Mouse (Mus musculus) liver, adult 2 months (tissue): ENCODE measurements around the gene Ing4.
"Not testable (repeated sequence)": the region's sequence is repeated elsewhere in the genome, so short reads cannot be mapped to it uniquely, and the experiment has no call there.

Experiments used
- CTCF ChIP-seq: fragments of 200-500 bp; IDR thresholded peaks from 2 replicates; pipeline ENCODE4 v1.5.1; 2011; ENCODE audit warnings: low read depth, low read length, control low read depth
- POLR2A ChIP-seq: fragments of 200-500 bp; IDR thresholded peaks from 2 replicates; pipeline ENCODE4 v1.6.1; 2011; ENCODE audit warnings: low read length, control low read depth; ENCODE audit not compliant: insufficient read depth; ENCODE audit errors: extremely low read depth

DNA sequence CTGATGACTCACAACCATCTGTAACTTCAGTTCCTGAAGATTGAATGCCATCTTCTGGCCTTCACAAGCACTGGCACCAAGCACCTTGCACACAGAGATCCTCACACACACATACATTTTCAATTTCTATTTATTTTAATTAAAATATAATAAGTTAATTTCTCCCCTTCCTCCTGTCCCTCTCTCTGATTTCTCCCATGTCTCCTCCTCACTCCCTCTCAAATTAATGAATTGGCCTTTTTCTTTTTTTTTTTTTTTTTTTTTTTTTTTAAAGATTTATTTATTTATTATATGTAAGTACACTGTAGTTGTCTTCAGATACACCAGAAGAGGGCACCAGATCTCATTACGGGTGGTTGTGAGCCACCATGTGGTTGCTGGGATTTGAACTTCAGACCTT lies 25.7 kb downstream of the Ing4 start:
- not testable (repeated sequence) for TF ChIP-seq CTCF, POLR2A
